Mouse (Mus musculus): ENCODE measurements around the gene Fam71e2. TPM values are rescaled to one million over a fixed set of nuclear protein-coding genes. Genes with fewer than 3 reads are reported as not detected.

Gene Fam71e2
- polyA plus RNA-seq, 1 experiment: not detected

DNA sequence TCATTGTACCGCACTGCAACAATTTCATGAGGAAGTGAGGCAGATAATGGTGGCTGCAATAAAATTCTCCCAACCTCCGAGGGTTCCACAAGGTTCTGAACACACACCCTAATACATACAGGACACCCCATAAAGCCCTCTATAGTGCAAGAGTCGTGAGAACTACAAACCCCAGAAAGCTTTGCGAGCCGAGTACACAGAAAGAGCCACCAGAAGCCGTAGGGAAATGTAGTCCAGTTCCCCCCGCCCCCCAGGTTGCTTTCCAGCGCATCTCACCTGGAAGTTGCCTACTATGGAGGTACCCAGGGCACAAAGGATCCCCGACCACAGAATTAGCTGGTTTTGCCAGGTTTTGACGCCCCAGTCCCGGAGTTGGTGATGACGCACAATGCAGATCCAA is 47.6 kb downstream of the Fam71e2 start:
- no peaks in the 10 kb centered on the region for H3K79me3 ChIP-seq (ENCODE audit: low read depth)
- H3K27me3 ChIP-seq (ENCODE audit: control insufficient read depth, insufficient read depth, insufficient read length): no peaks in the 10 kb centered on the region
- no peaks in the 10 kb centered on the region for H3K79me2 ChIP-seq (ENCODE audit: control insufficient read depth, insufficient read depth)
- no peak overlapping the region for H3K4me3 ChIP-seq (ENCODE audit: insufficient read depth, poor library complexity, severe bottlenecking)
- no peak overlapping the region for H3ac ChIP-seq (ENCODE audit: control insufficient read depth, insufficient read length, low read depth)
- H3K36me3 ChIP-seq (ENCODE audit: control insufficient read depth, insufficient read depth): no peaks in the 10 kb centered on the region
- TF ChIP-seq CTCF (IDR thresholded peaks at IDR 0.05; ENCODE audit: control insufficient read depth, insufficient read depth, insufficient read length): no peak
- no peak for TF ChIP-seq MYOD1 (IDR thresholded peaks at IDR 0.05; ENCODE audit: control insufficient read depth, insufficient read length, low read depth)
- TF ChIP-seq MAX (IDR thresholded peaks at IDR 0.05): no peak
- no peak for TF ChIP-seq FOSL1 (IDR thresholded peaks at IDR 0.05; ENCODE audit: insufficient read depth, low read length, poor library complexity, severe bottlenecking)
- TF ChIP-seq MYOG (IDR thresholded peaks at IDR 0.05; ENCODE audit: control insufficient read depth, extremely low read depth, insufficient read length): no peak
- TF ChIP-seq CEBPB (IDR thresholded peaks at IDR 0.05; ENCODE audit: low read depth): no peak
- TF ChIP-seq USF1 (IDR thresholded peaks at IDR 0.05; ENCODE audit: low read depth): no peak

DNA sequence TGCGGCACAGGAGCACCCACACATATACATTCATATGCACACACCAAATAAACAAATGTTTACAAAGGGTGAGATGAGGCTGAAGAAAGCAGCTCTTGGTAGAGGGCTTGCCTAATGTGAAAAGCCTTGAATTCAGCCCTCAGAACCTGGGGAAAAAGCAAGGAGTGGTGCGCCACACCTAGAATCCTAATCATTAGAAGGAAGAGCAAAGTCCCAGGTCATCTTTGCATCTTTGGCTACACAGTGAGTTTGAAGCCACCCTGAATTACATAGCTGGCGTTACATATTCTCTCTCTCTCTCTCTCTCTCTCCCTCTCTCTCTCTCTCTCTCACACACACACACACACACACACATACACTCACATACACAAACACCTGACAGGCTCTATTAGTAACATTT is 51.8 kb downstream of the Fam71e2 start:
- H3K79me2 ChIP-seq (ENCODE audit: control insufficient read depth, insufficient read depth): no peaks in the 10 kb centered on the region
- H3K36me3 ChIP-seq (ENCODE audit: control insufficient read depth, insufficient read depth): no peaks in the 10 kb centered on the region
- no peaks in the 10 kb centered on the region for H3K79me3 ChIP-seq (ENCODE audit: low read depth)
- no peaks in the 10 kb centered on the region for H3K27me3 ChIP-seq (ENCODE audit: control insufficient read depth, insufficient read depth, insufficient read length)
- no peak overlapping the region for H3K4me3 ChIP-seq (ENCODE audit: insufficient read depth, poor library complexity, severe bottlenecking)
- H3ac ChIP-seq (ENCODE audit: control insufficient read depth, insufficient read length, low read depth): no peak overlapping the region
- TF ChIP-seq MYOD1 (IDR thresholded peaks at IDR 0.05; ENCODE audit: control insufficient read depth, insufficient read length, low read depth) (no peak), CEBPB (IDR thresholded peaks at IDR 0.05; ENCODE audit: low read depth) (no peak), CTCF (IDR thresholded peaks at IDR 0.05; ENCODE audit: control insufficient read depth, insufficient read depth, insufficient read length) (no peak), MYOG (IDR thresholded peaks at IDR 0.05; ENCODE audit: control insufficient read depth, extremely low read depth, insufficient read length) (no peak), USF1 (IDR thresholded peaks at IDR 0.05; ENCODE audit: low read depth) (no peak), MAX (IDR thresholded peaks at IDR 0.05) (no peak), FOSL1 (IDR thresholded peaks at IDR 0.05; ENCODE audit: insufficient read depth, low read length, poor library complexity, severe bottlenecking) (no peak)

DNA sequence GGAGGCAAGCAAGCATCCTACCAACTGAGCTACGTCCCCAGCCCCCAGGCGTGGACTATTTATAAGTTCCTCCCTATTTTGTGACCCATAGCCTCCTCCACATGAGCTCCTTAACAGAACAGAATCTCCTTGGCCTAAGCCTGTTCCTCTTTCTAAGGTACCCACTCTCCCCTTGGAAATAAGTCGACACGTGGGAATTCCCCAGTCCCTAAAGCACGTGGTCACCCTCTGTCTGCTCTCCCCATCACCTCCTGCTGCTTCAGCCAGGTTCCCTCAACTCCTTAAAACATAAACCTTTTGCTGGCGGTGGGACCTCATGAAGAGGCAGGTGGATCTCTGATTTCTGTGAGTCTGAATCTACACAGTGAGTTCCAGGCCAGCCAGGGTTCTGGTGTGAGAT is 54.1 kb downstream of the Fam71e2 start:
- Histone ChIP-seq H3K79me3 (ENCODE audit: low read depth) (no peaks in the 10 kb centered on the region), H3K27me3 (ENCODE audit: control insufficient read depth, insufficient read depth, insufficient read length) (no peaks in the 10 kb centered on the region), H3K4me3 (ENCODE audit: insufficient read depth, poor library complexity, severe bottlenecking) (no peak overlapping the region), H3K79me2 (ENCODE audit: control insufficient read depth, insufficient read depth) (no peaks in the 10 kb centered on the region), H3ac (ENCODE audit: control insufficient read depth, insufficient read length, low read depth) (no peak overlapping the region), H3K36me3 (ENCODE audit: control insufficient read depth, insufficient read depth) (no peaks in the 10 kb centered on the region)
- no peak for TF ChIP-seq CTCF (IDR thresholded peaks at IDR 0.05; ENCODE audit: control insufficient read depth, insufficient read depth, insufficient read length)
- no peak for TF ChIP-seq MYOD1 (IDR thresholded peaks at IDR 0.05; ENCODE audit: control insufficient read depth, insufficient read length, low read depth)
- TF ChIP-seq FOSL1 (IDR thresholded peaks at IDR 0.05; ENCODE audit: insufficient read depth, low read length, poor library complexity, severe bottlenecking): no peak
- no peak for TF ChIP-seq MAX (IDR thresholded peaks at IDR 0.05)
- TF ChIP-seq USF1 (IDR thresholded peaks at IDR 0.05; ENCODE audit: low read depth): no peak
- TF ChIP-seq MYOG (IDR thresholded peaks at IDR 0.05; ENCODE audit: control insufficient read depth, extremely low read depth, insufficient read length): no peak
- TF ChIP-seq CEBPB (IDR thresholded peaks at IDR 0.05; ENCODE audit: low read depth): no peak

DNA sequence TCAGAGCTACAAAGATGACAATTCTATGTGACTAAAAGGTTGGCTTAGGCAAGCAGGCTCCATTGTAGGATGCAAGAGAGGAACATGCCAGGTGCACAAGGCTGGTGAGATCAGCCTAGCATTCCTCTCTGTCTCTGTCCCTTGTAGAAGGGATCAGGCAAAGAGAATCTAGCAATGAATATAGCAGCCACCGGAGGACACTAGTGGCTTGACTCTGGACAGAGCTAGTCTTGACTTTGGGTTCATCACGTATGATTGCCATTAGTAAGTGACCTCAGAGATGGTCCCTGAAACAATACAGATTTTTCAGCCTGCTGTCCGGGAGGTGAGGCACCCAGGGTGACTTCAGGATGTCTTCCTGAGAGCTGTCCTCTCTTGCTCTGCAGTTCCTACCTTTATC is 58.5 kb downstream of the Fam71e2 start:
- H3ac ChIP-seq (ENCODE audit: control insufficient read depth, insufficient read length, low read depth): no peak overlapping the region
- H3K79me3 ChIP-seq (ENCODE audit: low read depth): no peaks in the 10 kb centered on the region
- H3K4me3 ChIP-seq (ENCODE audit: insufficient read depth, poor library complexity, severe bottlenecking): no peak overlapping the region
- no peaks in the 10 kb centered on the region for H3K79me2 ChIP-seq (ENCODE audit: control insufficient read depth, insufficient read depth)
- TF ChIP-seq MYOD1 (IDR thresholded peaks at IDR 0.05; ENCODE audit: control insufficient read depth, insufficient read length, low read depth) (no peak), MYOG (IDR thresholded peaks at IDR 0.05; ENCODE audit: control insufficient read depth, extremely low read depth, insufficient read length) (no peak), CEBPB (IDR thresholded peaks at IDR 0.05; ENCODE audit: low read depth) (no peak), MAX (IDR thresholded peaks at IDR 0.05) (no peak), FOSL1 (IDR thresholded peaks at IDR 0.05; ENCODE audit: insufficient read depth, low read length, poor library complexity, severe bottlenecking) (no peak), USF1 (IDR thresholded peaks at IDR 0.05; ENCODE audit: low read depth) (no peak), CTCF (IDR thresholded peaks at IDR 0.05; ENCODE audit: control insufficient read depth, insufficient read depth, insufficient read length) (no peak)
- H3K36me3 ChIP-seq (ENCODE audit: control insufficient read depth, insufficient read depth): no peaks in the 10 kb centered on the region
- H3K27me3 ChIP-seq (ENCODE audit: control insufficient read depth, insufficient read depth, insufficient read length): no peaks in the 10 kb centered on the region

DNA sequence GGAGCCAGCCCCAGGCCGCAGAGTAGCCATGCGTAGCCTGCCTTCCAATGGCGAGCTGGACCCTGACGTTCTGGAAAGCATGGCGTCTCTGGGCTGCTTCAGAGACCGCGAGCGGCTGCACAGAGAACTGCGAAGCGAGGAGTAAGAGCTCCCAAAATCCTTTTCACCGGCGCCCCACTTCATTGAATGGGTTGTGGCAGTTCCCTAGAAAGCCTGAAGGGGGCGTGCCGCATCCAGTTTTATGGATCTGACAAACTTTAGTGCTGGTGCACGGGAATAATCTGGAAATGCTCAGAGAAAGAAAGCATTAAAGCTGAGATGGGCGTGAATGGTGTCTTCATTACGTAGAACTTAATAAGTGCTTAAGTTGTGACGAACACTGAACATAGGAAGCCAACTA is 66.0 kb downstream of the Fam71e2 start:
- Histone ChIP-seq H3K4me3 (ENCODE audit: insufficient read depth, poor library complexity, severe bottlenecking) (no peak overlapping the region), H3K79me3 (ENCODE audit: low read depth) (no peaks in the 10 kb centered on the region), H3K36me3 (ENCODE audit: control insufficient read depth, insufficient read depth) (no peaks in the 10 kb centered on the region), H3ac (ENCODE audit: control insufficient read depth, insufficient read length, low read depth) (no peak overlapping the region), H3K27me3 (ENCODE audit: control insufficient read depth, insufficient read depth, insufficient read length) (no peaks in the 10 kb centered on the region), H3K79me2 (ENCODE audit: control insufficient read depth, insufficient read depth) (no peaks in the 10 kb centered on the region)
- TF ChIP-seq MAX (IDR thresholded peaks at IDR 0.05) (no peak), CEBPB (IDR thresholded peaks at IDR 0.05; ENCODE audit: low read depth) (no peak), MYOG (IDR thresholded peaks at IDR 0.05; ENCODE audit: control insufficient read depth, extremely low read depth, insufficient read length) (no peak), FOSL1 (IDR thresholded peaks at IDR 0.05; ENCODE audit: insufficient read depth, low read length, poor library complexity, severe bottlenecking) (no peak), USF1 (IDR thresholded peaks at IDR 0.05; ENCODE audit: low read depth) (no peak), MYOD1 (IDR thresholded peaks at IDR 0.05; ENCODE audit: control insufficient read depth, insufficient read length, low read depth) (no peak)

Other genes with a start within 250 kb of the Fam71e2 start
- 0.91 TPM for gene Tnni3, start 247.1 kb downstream of the Fam71e2 start, polyA plus RNA-seq (2012; fragmentation: generic; extraction: Trizol)
- gene Dnaaf3, start 238.8 kb downstream of the Fam71e2 start, polyA plus RNA-seq (2012; fragmentation: generic; extraction: Trizol): 1.4 TPM
- 0.11 TPM for gene Syt5, start 223.8 kb downstream of the Fam71e2 start, polyA plus RNA-seq (2012; fragmentation: generic; extraction: Trizol)
- gene Ptprh, start 167.3 kb downstream of the Fam71e2 start, polyA plus RNA-seq (2012; fragmentation: generic; extraction: Trizol): not detected
- gene Tmem86b, start 139.9 kb downstream of the Fam71e2 start, polyA plus RNA-seq (2012; fragmentation: generic; extraction: Trizol): 2.8 TPM
- gene Ppp6r1, start 112.3 kb downstream of the Fam71e2 start, polyA plus RNA-seq (2012; fragmentation: generic; extraction: Trizol): 56.1 TPM
- 110 TPM for gene Hspbp1, start 86.2 kb downstream of the Fam71e2 start, polyA plus RNA-seq (2012; fragmentation: generic; extraction: Trizol)
- gene Brsk1, start 80.7 kb downstream of the Fam71e2 start, polyA plus RNA-seq (2012; fragmentation: generic; extraction: Trizol): 15.3 TPM
- 0.07 TPM for gene Tmem150b, start 46.1 kb downstream of the Fam71e2 start, polyA plus RNA-seq (2012; fragmentation: generic; extraction: Trizol)
- 12.7 TPM for gene Kmt5c, start 31.2 kb downstream of the Fam71e2 start, polyA plus RNA-seq (2012; fragmentation: generic; extraction: Trizol)
- gene Cox6b2, start 18.2 kb downstream of the Fam71e2 start, polyA plus RNA-seq (2012; fragmentation: generic; extraction: Trizol): 0.26 TPM
- 1.3 TPM for gene Il11, start 11.6 kb upstream of the Fam71e2 start, polyA plus RNA-seq (2012; fragmentation: generic; extraction: Trizol)
- 0.84 TPM for gene Tmem190, start 11.6 kb upstream of the Fam71e2 start, polyA plus RNA-seq (2012; fragmentation: generic; extraction: Trizol)
- gene Tmem238, start 18.4 kb upstream of the Fam71e2 start, polyA plus RNA-seq (2012; fragmentation: generic; extraction: Trizol): 22.9 TPM
- gene Rpl28, start 21.6 kb upstream of the Fam71e2 start, polyA plus RNA-seq (2012; fragmentation: generic; extraction: Trizol): 3,556 TPM
- gene Ube2s, start 41.3 kb upstream of the Fam71e2 start, polyA plus RNA-seq (2012; fragmentation: generic; extraction: Trizol): 599 TPM
- gene Shisa7, start 73.4 kb upstream of the Fam71e2 start, polyA plus RNA-seq (2012; fragmentation: generic; extraction: Trizol): not detected
- 0.32 TPM for gene Isoc2b, start 99.0 kb upstream of the Fam71e2 start, polyA plus RNA-seq (2012; fragmentation: generic; extraction: Trizol)
- 3.7 TPM for gene Isoc2a, start 105.9 kb upstream of the Fam71e2 start, polyA plus RNA-seq (2012; fragmentation: generic; extraction: Trizol)
- gene Gm36210, start 135.2 kb upstream of the Fam71e2 start, polyA plus RNA-seq (2012; fragmentation: generic; extraction: Trizol): not detected
- 9.0 TPM for gene Zfp628, start 143.9 kb upstream of the Fam71e2 start, polyA plus RNA-seq (2012; fragmentation: generic; extraction: Trizol)
- 2.7 TPM for gene Nat14, start 150.7 kb upstream of the Fam71e2 start, polyA plus RNA-seq (2012; fragmentation: generic; extraction: Trizol)
- 3.7 TPM for gene Ssc5d, start 154.5 kb upstream of the Fam71e2 start, polyA plus RNA-seq (2012; fragmentation: generic; extraction: Trizol)
- gene Sbk2, start 193.1 kb upstream of the Fam71e2 start, polyA plus RNA-seq (2012; fragmentation: generic; extraction: Trizol): 0.06 TPM
- gene Sbk3, start 199.9 kb upstream of the Fam71e2 start, polyA plus RNA-seq (2012; fragmentation: generic; extraction: Trizol): 0.02 TPM
- 10.1 TPM for gene Zfp579, start 224.9 kb upstream of the Fam71e2 start, polyA plus RNA-seq (2012; fragmentation: generic; extraction: Trizol)
- gene Zfp524, start 243.1 kb upstream of the Fam71e2 start, polyA plus RNA-seq (2012; fragmentation: generic; extraction: Trizol): 12.9 TPM
- 30.6 TPM for gene Fiz1, start 243.4 kb upstream of the Fam71e2 start, polyA plus RNA-seq (2012; fragmentation: generic; extraction: Trizol)
- gene Gm44973, start 244.2 kb upstream of the Fam71e2 start, polyA plus RNA-seq (2012; fragmentation: generic; extraction: Trizol): not detected
- 16.5 TPM for gene Zfp865, start 249.1 kb upstream of the Fam71e2 start, polyA plus RNA-seq (2012; fragmentation: generic; extraction: Trizol)
- gene Ccdc106, start 249.3 kb upstream of the Fam71e2 start, polyA plus RNA-seq (2012; fragmentation: generic; extraction: Trizol): 0.34 TPM